Mouse (Mus musculus) cerebellum, postnatal 14 days (tissue): ENCODE measurements around the gene Prkn.

Source experiments
- DNase-seq, 2 experiments: peaks; one replicate each; pipeline ENCODE4 v3.0.0; 2021; ENCODE audit warnings: mixed read lengths in 2 of 2

Prkn gene

GRCm38 (mm10) chr17:12047523-12047922, 1207.3 kb downstream of the Prkn start:
- no peak for DNase-seq

- peak in 1 of 2 experiments; percentile 31 for DNase-seq
Measured at GRCm38 (mm10) chr17:12048695-12049490, 1208.7 kb downstream of the Prkn start.

GRCm38 (mm10) chr17:12050261-12050660, 1210.1 kb downstream of the Prkn start:
- DNase-seq = no peak

- DNase-seq = no peak
Measured at GRCm38 (mm10) chr17:12051031-12051430, 1210.8 kb downstream of the Prkn start.

GRCm38 (mm10) chr17:12052651-12053050, 1212.5 kb downstream of the Prkn start:
- no peak for DNase-seq

GRCm38 (mm10) chr17:12059041-12059440, 1218.9 kb downstream of the Prkn start:
- DNase-seq = no peak

GRCm38 (mm10) chr17:12061381-12061780, 1221.2 kb downstream of the Prkn start:
- no peak for DNase-seq

- no peak for DNase-seq
Measured at GRCm38 (mm10) chr17:12062861-12063260, 1222.7 kb downstream of the Prkn start.

GRCm38 (mm10) chr17:12063533-12063932, 1223.3 kb downstream of the Prkn start:
- DNase-seq = no peak

- no peak for DNase-seq
Measured at GRCm38 (mm10) chr17:12066054-12066453, 1225.9 kb downstream of the Prkn start.

- no peak for DNase-seq
Measured at GRCm38 (mm10) chr17:12076816-12077215, 1236.6 kb downstream of the Prkn start.

- DNase-seq = no peak
Measured at GRCm38 (mm10) chr17:12080656-12081495, 1240.7 kb downstream of the Prkn start.

GRCm38 (mm10) chr17:12082201-12082600, 1242.0 kb downstream of the Prkn start:
- no peak for DNase-seq

GRCm38 (mm10) chr17:12090261-12090927, 1250.2 kb downstream of the Prkn start:
- peak; percentile 52 to 58 for DNase-seq

GRCm38 (mm10) chr17:12092901-12093564, 1252.8 kb downstream of the Prkn start:
- peak; percentile 76 to 77 for DNase-seq

GRCm38 (mm10) chr17:12094016-12094415, 1253.8 kb downstream of the Prkn start:
- DNase-seq = no peak

- peak in 1 of 2 experiments; percentile 14 for DNase-seq
Measured at GRCm38 (mm10) chr17:12094827-12095590, 1254.8 kb downstream of the Prkn start.

- DNase-seq = no peak
Measured at GRCm38 (mm10) chr17:12099415-12099814, 1259.2 kb downstream of the Prkn start.

GRCm38 (mm10) chr17:12102326-12102725, 1262.1 kb downstream of the Prkn start:
- no peak for DNase-seq

GRCm38 (mm10) chr17:12103781-12104180, 1263.6 kb downstream of the Prkn start:
- DNase-seq = peak in 1 of 2 experiments; percentile 27

GRCm38 (mm10) chr17:12104245-12104644, 1264.1 kb downstream of the Prkn start:
- no peak for DNase-seq

GRCm38 (mm10) chr17:12104690-12105089, 1264.5 kb downstream of the Prkn start:
- no peak for DNase-seq
